Mouse (Mus musculus) myocyte (in vitro differentiated cells): ENCODE measurements around the gene Gm49384.

ENCODE experiments used
- POLR2A ChIP-seq: IDR thresholded peaks from one replicate; pipeline ENCODE4 v1.6.1; 2011; ENCODE audit warnings: low read depth, mild to moderate bottlenecking, control low read depth, moderate library complexity; ENCODE audit not compliant: insufficient read length
- POLR2AphosphoS2 ChIP-seq: IDR thresholded peaks from one replicate; pipeline ENCODE4 v1.6.1; 2011; ENCODE audit warnings: low read depth, control low read depth; ENCODE audit not compliant: insufficient read length
- TCF12 ChIP-seq: IDR thresholded peaks from one replicate; pipeline ENCODE4 v1.6.1; 2011; ENCODE audit warnings: mild to moderate bottlenecking, control low read depth; ENCODE audit not compliant: poor library complexity, insufficient read depth, severe bottlenecking
- USF1 ChIP-seq: IDR thresholded peaks from one replicate; pipeline ENCODE4 v1.6.1; 2011; ENCODE audit warnings: low read depth, mild to moderate bottlenecking, control low read depth, moderate library complexity

DNA sequence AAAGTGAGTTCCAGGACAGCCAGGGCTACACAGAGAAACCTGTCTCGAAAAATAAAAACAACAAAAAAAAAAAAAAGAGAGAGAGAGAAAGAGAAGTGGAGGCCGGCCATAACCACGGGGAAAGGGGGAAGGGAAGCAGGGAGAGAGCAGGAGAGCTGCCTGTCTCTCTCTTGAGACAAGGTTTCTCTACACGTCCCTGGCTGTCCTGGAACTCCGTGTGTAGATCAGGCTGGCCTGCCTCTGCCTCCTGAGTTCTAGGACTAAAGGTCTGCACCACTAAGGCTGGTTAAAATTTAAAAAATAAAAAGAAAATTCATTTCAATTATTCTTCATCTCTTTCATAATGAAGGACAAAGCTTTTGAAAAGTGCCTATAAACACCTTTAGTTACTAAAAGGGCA, 12.7 kb downstream of the Gm49384 start:
- TF ChIP-seq USF1 (no peak), POLR2A (no peak), POLR2AphosphoS2 (no peak), TCF12 (no peak)
